Mouse (Mus musculus): ENCODE results near the gene Pcnx3. TPM values are rescaled to one million over a fixed set of nuclear protein-coding genes. Genes with fewer than 3 reads are reported as not detected.

The Pcnx3 gene
- total and polyA plus RNA-seq, 3 experiments: 7.1 to 34.5 (median 28.6) TPM

DNA sequence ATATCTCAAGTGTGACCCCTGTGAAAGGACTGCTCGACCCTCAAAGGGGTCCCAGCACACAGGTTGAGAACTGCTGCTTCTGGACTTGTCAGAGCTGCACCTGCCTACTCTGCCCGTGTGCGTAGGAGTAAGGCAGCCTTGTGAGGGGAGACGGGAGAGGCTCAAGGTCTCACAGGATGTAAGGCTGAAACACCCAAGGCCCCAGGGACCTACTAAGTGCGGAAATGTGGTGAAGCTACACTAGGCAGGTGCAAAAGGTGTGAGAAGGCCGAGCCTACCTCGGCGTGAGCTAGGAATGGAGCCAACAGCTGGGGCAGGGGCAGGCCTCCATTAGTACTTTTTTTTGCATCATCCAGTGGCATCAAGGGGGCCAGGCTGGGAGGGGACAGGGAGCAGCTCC is 26.4 kb downstream of the Pcnx3 start:
- DNase-seq (ENCODE audit: extremely low read depth): peak; percentile 73

DNA sequence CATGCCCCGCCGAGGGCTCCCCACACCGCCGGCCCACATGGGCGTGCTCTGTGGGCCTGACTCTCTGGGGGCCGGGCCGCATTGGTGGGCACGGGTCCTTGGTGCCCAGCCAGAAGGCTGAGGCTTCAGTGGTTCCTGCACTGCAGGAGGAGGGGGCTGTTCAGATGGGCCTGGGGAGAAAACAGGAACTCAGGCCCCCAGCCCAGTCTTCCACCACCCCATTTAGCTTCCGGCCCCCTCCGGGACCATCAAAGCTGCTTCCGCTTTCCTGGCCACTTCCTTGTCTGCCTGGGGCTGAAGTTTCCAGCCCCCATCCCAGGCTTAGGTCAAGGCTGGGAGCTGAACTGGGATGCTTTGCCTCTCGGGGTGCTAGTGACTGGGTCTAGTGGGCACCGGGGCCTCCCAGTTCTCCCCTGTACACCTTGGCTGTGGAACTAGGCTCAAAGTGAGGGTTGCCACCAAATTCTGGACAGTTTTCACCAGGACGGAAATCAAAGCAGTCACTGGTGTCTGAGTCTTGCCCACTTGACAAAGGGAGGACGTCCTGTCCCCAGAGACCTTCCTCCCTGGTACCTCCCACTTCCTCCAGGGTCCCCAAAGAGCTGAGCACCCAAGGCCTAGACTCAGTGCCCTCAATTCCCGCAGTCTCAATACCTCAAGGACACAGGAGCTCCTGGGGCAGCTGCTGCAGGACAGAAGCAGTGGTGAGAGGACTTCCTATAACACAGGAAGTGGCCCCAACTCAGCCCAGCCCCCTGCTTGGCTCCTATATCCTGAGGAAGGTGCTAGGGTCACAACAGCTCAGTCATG is 27.6 kb downstream of the Pcnx3 start:
- Histone ChIP-seq H3K79me2 (replicated peaks; ENCODE audit: control insufficient read depth, extremely low read depth, insufficient read depth, poor library complexity, severe bottlenecking) (peaks cover 6% of the 10 kb centered on the region; the same call in 1 of the 2 replicates), H3K27ac (ENCODE audit: insufficient read depth, low read depth) (peak overlapping the region; percentile 39), H3K4me3 (replicated peaks in 1 of 3; ENCODE audit: low read depth in 2 of 3, low read length in 2 of 3, poor library complexity in 1 of 3) (peak overlapping the region; percentile 48 to 65 (median 57)), H3K4me2 (ENCODE audit: insufficient read depth, low read depth, poor library complexity, severe bottlenecking) (peak overlapping the region; percentile 81), H3K9ac (ENCODE audit: insufficient read depth, low read depth) (peak overlapping the region; percentile 52), H3K36me3 (replicated peaks in 1 of 2; ENCODE audit: control insufficient read depth in 1 of 2, insufficient read depth in 1 of 2, low read length in 1 of 2) (peaks cover 36 to 59% of the 10 kb centered on the region in 2 experiments), H3K9me3 (replicated peaks; ENCODE audit: low read length) (no peaks in the 10 kb centered on the region), H3K4me1 (ENCODE audit: control insufficient read depth in 1 of 2, insufficient read depth in 2 of 2) (peaks cover 14 to 36% of the 10 kb centered on the region in 2 experiments), H3K27me3 (replicated peaks) (no peaks in the 10 kb centered on the region)
- in situ Hi-C loops (cut with MboI; ENCODE audit: low pct_ligation_motif_present, low pct_unique_long_range_greater_than_20kb, low sequenced_read_pairs): no loop called here
- dilution Hi-C loops (cut with MboI; ENCODE audit: extremely low pct_ligation_motif_present, extremely low pct_unique_long_range_greater_than_20kb, low sequenced_read_pairs): no loop called here
- peak; percentile 59 for DNase-seq (ENCODE audit: extremely low read depth)
- TF ChIP-seq NRF1 (IDR thresholded peaks at IDR 0.05; ENCODE audit: low read depth, low read length) (no peak), GABPA (IDR thresholded peaks at IDR 0.05; ENCODE audit: insufficient replicate concordance, low read depth, low read length) (no peak), ELF1 (IDR thresholded peaks at IDR 0.05; ENCODE audit: low read depth, low read length) (peak; percentile 84), ZNF384 (IDR thresholded peaks at IDR 0.05; ENCODE audit: low read depth, low read length) (no peak), NELFE (IDR thresholded peaks at IDR 0.05; ENCODE audit: low read depth, low read length) (peak; percentile 41; the same call in 1 of the 2 replicates), RCOR1 (conservative IDR thresholded peaks at IDR 0.05; ENCODE audit: low read depth, low read length) (no peak), PAX5 (IDR thresholded peaks at IDR 0.05; ENCODE audit: low read length) (no peak), CHD2 (IDR thresholded peaks at IDR 0.05; ENCODE audit: low read length) (no peak), USF1 (IDR thresholded peaks at IDR 0.05; ENCODE audit: low read depth, low read length) (no peak), TCF12 (IDR thresholded peaks at IDR 0.05; ENCODE audit: low read depth, low read length) (no peak), JUND (conservative IDR thresholded peaks at IDR 0.05; ENCODE audit: low read depth, low read length) (no peak), EP300 (IDR thresholded peaks at IDR 0.05; ENCODE audit: low read length) (no peak), ZMIZ1 (IDR thresholded peaks at IDR 0.05; ENCODE audit: low read depth, low read length) (0 out of 2 replicates have a peak, but pooled peaks have one; percentile 26), ZKSCAN1 (IDR thresholded peaks at IDR 0.05; ENCODE audit: borderline replicate concordance, low read depth, low read length) (no peak), SIN3A (IDR thresholded peaks at IDR 0.05; ENCODE audit: low read length) (no peak), ZC3H11A (IDR thresholded peaks at IDR 0.05; ENCODE audit: low read depth, low read length) (no peak), UBTF (IDR thresholded peaks at IDR 0.05; ENCODE audit: low read depth, low read length) (no peak), E2F4 (IDR thresholded peaks at IDR 0.05; ENCODE audit: insufficient replicate concordance, low read depth, low read length) (no peak), HCFC1 (IDR thresholded peaks at IDR 0.05; ENCODE audit: low read depth, low read length) (peak; percentile 24), POLR2A (IDR thresholded peaks at IDR 0.05; ENCODE audit: low read depth, low read length) (peak; percentile 45; the same call in 1 of the 2 replicates), JUN (IDR thresholded peaks at IDR 0.05; ENCODE audit: insufficient read depth, low read depth, low read length) (no peak)

More for the DNA sequence above, 26.4 kb downstream of the Pcnx3 start:
- Histone ChIP-seq H3K4me2 (ENCODE audit: insufficient read depth, low read depth, poor library complexity, severe bottlenecking) (peak overlapping the region; percentile 81), H3K79me2 (replicated peaks; ENCODE audit: control insufficient read depth, extremely low read depth, insufficient read depth, poor library complexity, severe bottlenecking) (peaks cover 6% of the 10 kb centered on the region; the same call in 1 of the 2 replicates), H3K4me1 (ENCODE audit: control insufficient read depth in 1 of 2, insufficient read depth in 2 of 2) (peaks cover 14 to 36% of the 10 kb centered on the region in 2 experiments), H3K27me3 (replicated peaks) (no peaks in the 10 kb centered on the region), H3K4me3 (replicated peaks in 1 of 3; ENCODE audit: low read depth in 2 of 3, low read length in 2 of 3, poor library complexity in 1 of 3) (peak overlapping the region; percentile 62 to 94 (median 81)), H3K9ac (ENCODE audit: insufficient read depth, low read depth) (peak overlapping the region; percentile 70; the same call in 1 of the 2 replicates), H3K9me3 (replicated peaks; ENCODE audit: low read length) (no peaks in the 10 kb centered on the region), H3K36me3 (replicated peaks in 1 of 2; ENCODE audit: control insufficient read depth in 1 of 2, insufficient read depth in 1 of 2, low read length in 1 of 2) (peaks cover 40 to 61% of the 10 kb centered on the region in 2 experiments), H3K27ac (ENCODE audit: insufficient read depth, low read depth) (peak overlapping the region; percentile 39)
- dilution Hi-C loops (cut with MboI; ENCODE audit: extremely low pct_ligation_motif_present, extremely low pct_unique_long_range_greater_than_20kb, low sequenced_read_pairs): no loop called here
- in situ Hi-C loops (cut with MboI; ENCODE audit: low pct_ligation_motif_present, low pct_unique_long_range_greater_than_20kb, low sequenced_read_pairs): no loop called here
- TF ChIP-seq CHD2 (IDR thresholded peaks at IDR 0.05; ENCODE audit: low read length): no peak; the same call in 1 of the 2 replicates
- no peak for TF ChIP-seq SMC3 (IDR thresholded peaks at IDR 0.05; ENCODE audit: low read depth, low read length)
- no peak for TF ChIP-seq NELFE (IDR thresholded peaks at IDR 0.05; ENCODE audit: low read depth, low read length)
- TF ChIP-seq NRF1 (IDR thresholded peaks at IDR 0.05; ENCODE audit: low read depth, low read length): no peak
- peak; percentile 71 for TF ChIP-seq BHLHE40 (IDR thresholded peaks at IDR 0.05; ENCODE audit: low read depth, low read length)
- TF ChIP-seq POLR2AphosphoS2 (IDR thresholded peaks at IDR 0.05; ENCODE audit: low read depth, low read length): no peak
- no peak for TF ChIP-seq E2F4 (IDR thresholded peaks at IDR 0.05; ENCODE audit: insufficient replicate concordance, low read depth, low read length)
- TF ChIP-seq TBP (conservative IDR thresholded peaks at IDR 0.05; ENCODE audit: low read depth, low read length): no peak
- TF ChIP-seq ZKSCAN1 (IDR thresholded peaks at IDR 0.05; ENCODE audit: borderline replicate concordance, low read depth, low read length): peak; percentile 66
- TF ChIP-seq JUND (conservative IDR thresholded peaks at IDR 0.05; ENCODE audit: low read depth, low read length): no peak
- peak; percentile 37; the same call in 1 of the 2 replicates for TF ChIP-seq SIN3A (IDR thresholded peaks at IDR 0.05; ENCODE audit: low read length)
- no peak for TF ChIP-seq MAZ (IDR thresholded peaks at IDR 0.05; ENCODE audit: low read depth, low read length)
- no peak for TF ChIP-seq POLR2A (IDR thresholded peaks at IDR 0.05; ENCODE audit: low read depth, low read length)
- no peak for TF ChIP-seq MAX (IDR thresholded peaks at IDR 0.05; ENCODE audit: low read length)
- TF ChIP-seq UBTF (IDR thresholded peaks at IDR 0.05; ENCODE audit: low read depth, low read length): no peak
- TF ChIP-seq ETS1 (conservative IDR thresholded peaks at IDR 0.05; ENCODE audit: low read depth, low read length): no peak; the same call in 1 of the 2 replicates
- TF ChIP-seq ZC3H11A (IDR thresholded peaks at IDR 0.05; ENCODE audit: low read depth, low read length): no peak
- 0 out of 2 replicates have a peak, but pooled peaks have one; percentile 14 for TF ChIP-seq KAT2A (IDR thresholded peaks at IDR 0.05; ENCODE audit: insufficient replicate concordance, low read length)
- no peak for TF ChIP-seq HCFC1 (IDR thresholded peaks at IDR 0.05; ENCODE audit: low read depth, low read length)
- peak; percentile 39; the same call in 1 of the 2 replicates for TF ChIP-seq TCF12 (IDR thresholded peaks at IDR 0.05; ENCODE audit: low read depth, low read length)
- no peak for TF ChIP-seq MXI1 (IDR thresholded peaks at IDR 0.05; ENCODE audit: low read depth, low read length)
- no peak for TF ChIP-seq ELF1 (IDR thresholded peaks at IDR 0.05; ENCODE audit: low read depth, low read length)
- TF ChIP-seq IRF4 (IDR thresholded peaks at IDR 0.05; ENCODE audit: low read depth, low read length): no peak
- no peak for TF ChIP-seq MEF2A (IDR thresholded peaks at IDR 0.05; ENCODE audit: borderline replicate concordance, low read depth, low read length)
- no peak for TF ChIP-seq USF2 (conservative IDR thresholded peaks at IDR 0.05; ENCODE audit: low read depth, low read length)
- TF ChIP-seq EP300 (IDR thresholded peaks at IDR 0.05; ENCODE audit: low read length): peak; percentile 62
